Mouse (Mus musculus) brown adipose tissue, adult 24 weeks (tissue): ENCODE results near the gene Pld6. TPM values are rescaled to one million over a fixed set of nuclear protein-coding genes. Genes with fewer than 3 reads are reported as not detected.
"Not testable (repeated sequence)": the region's sequence is repeated elsewhere in the genome, so short reads cannot be mapped to it uniquely, and the experiment has no call there.

ENCODE experiments used
- H3K27ac ChIP-seq: fragments of 200-500 bp; replicated peaks from 2 replicates; pipeline ENCODE4 v1.5.1; 2012; ENCODE audit warnings: low read depth, mild to moderate bottlenecking, low read length
- H3K4me1 ChIP-seq: fragments of 200-500 bp; 2 replicates; pipeline ENCODE4 v1.6.1; 2012; ENCODE audit warnings: low read length, mixed read lengths; ENCODE audit not compliant: control insufficient read depth, insufficient read depth, insufficient read length
- H3K4me3 ChIP-seq: fragments of 200-500 bp; 2 replicates; pipeline ENCODE4 v1.5.1; 2012; ENCODE audit warnings: low read depth, mild to moderate bottlenecking, low read length, moderate library complexity; ENCODE audit not compliant: insufficient read depth
- polyA plus RNA-seq: library from polyadenylated mRNA; stranded (reverse); fragments of >200 nt; gene quantifications from 2 replicates; pipeline ENCODE4 v1.2.4, GENCODE M21; 2012; ENCODE audit not compliant: missing spikeins, insufficient read depth, insufficient read length

Gene Pld6
- polyA plus RNA-seq, 1 experiment = 3.8 TPM

GRCm38 (mm10) chr11:59743712-59744111, 43.7 kb downstream of the Pld6 start:
- H3K27ac ChIP-seq = no peak overlapping the region
- H3K4me3 ChIP-seq = no peak overlapping the region
- no peaks in the 10 kb centered on the region for H3K4me1 ChIP-seq

- no peaks in the 10 kb centered on the region for H3K4me1 ChIP-seq
- no peak overlapping the region for H3K27ac ChIP-seq
- H3K4me3 ChIP-seq = no peak overlapping the region
Measured at GRCm38 (mm10) chr11:59743307-59743706, 44.1 kb downstream of the Pld6 start.

GRCm38 (mm10) chr11:59741915-59742314, 45.5 kb downstream of the Pld6 start:
- Histone ChIP-seq H3K27ac (no peak overlapping the region), H3K4me3 (no peak overlapping the region), H3K4me1 (no peaks in the 10 kb centered on the region)

GRCm38 (mm10) chr11:59739996-59740395, 47.4 kb downstream of the Pld6 start:
- H3K4me3 ChIP-seq = no peak overlapping the region
- H3K4me1 ChIP-seq = no peaks in the 10 kb centered on the region
- H3K27ac ChIP-seq = no peak overlapping the region

GRCm38 (mm10) chr11:59737250-59737649, 50.2 kb downstream of the Pld6 start:
- Histone ChIP-seq H3K27ac (no peak overlapping the region), H3K4me1 (peaks cover 4% of the 10 kb centered on the region; the same call in 1 of the 2 replicates), H3K4me3 (no peak overlapping the region)

- H3K27ac ChIP-seq, H3K4me3 ChIP-seq: not testable (repeated sequence)
- H3K4me1 ChIP-seq = peaks cover 15% of the 10 kb centered on the region
Measured at GRCm38 (mm10) chr11:59735938-59736337, 51.5 kb downstream of the Pld6 start.

GRCm38 (mm10) chr11:59734335-59734734, 53.1 kb downstream of the Pld6 start:
- H3K27ac ChIP-seq = no peak overlapping the region
- peaks cover 26% of the 10 kb centered on the region for H3K4me1 ChIP-seq
- no peak overlapping the region for H3K4me3 ChIP-seq

Other genes starting within 250 kb of the Pld6 start
- 0.38 TPM in 1 of 2 replicates, not detected in the other for gene Nlrp3, start 246.1 kb downstream of the Pld6 start, polyA plus RNA-seq
- not detected in 2 replicates for gene Olfr222, start 211.4 kb downstream of the Pld6 start, polyA plus RNA-seq
- gene Olfr223, start 194.4 kb downstream of the Pld6 start, polyA plus RNA-seq = not detected in 2 replicates
- gene Mprip, start 126.3 kb downstream of the Pld6 start, polyA plus RNA-seq = 83.7 and 89.7 TPM in 2 replicates
- gene Flcn, start 22.4 kb upstream of the Pld6 start, polyA plus RNA-seq = 17.9 and 27.3 TPM in 2 replicates
- gene Nt5m, start 51.8 kb upstream of the Pld6 start, polyA plus RNA-seq = 32.1 and 33.2 TPM in 2 replicates
- gene Cops3, start 52.2 kb upstream of the Pld6 start, polyA plus RNA-seq = 105 and 106 TPM in 2 replicates
- gene Med9, start 160.6 kb upstream of the Pld6 start, polyA plus RNA-seq = 18.2 and 21.6 TPM in 2 replicates
- gene Rasd1, start 177.3 kb upstream of the Pld6 start, polyA plus RNA-seq = 38.5 and 46.6 TPM in 2 replicates